Mouse (Mus musculus) midbrain, postnatal 0 days (tissue): ENCODE results near the gene Lin7a. TPM values are rescaled to one million over a fixed set of nuclear protein-coding genes. Genes with fewer than 3 reads are reported as not detected.

Source experiments
- ATAC-seq: fragments of 200-750 bp; cut with Nextera tagmentation; 2 replicates; pipeline ENCODE4 v1.8.0; 2017; ENCODE audit warnings: moderate number of reproducible peaks, mild to moderate bottlenecking, moderate TSS enrichment, moderate library complexity; ENCODE audit not compliant: low FRiP score
- DNase-seq: peaks from one replicate; pipeline ENCODE4 v3.0.0-alpha.2; 2015; ENCODE audit warnings: low spot score
- H3K27ac ChIP-seq: fragments of 300-500 bp; sonication (generic); 2 replicates; pipeline ENCODE4 v1.5.1; 2014; ENCODE audit warnings: low read depth, mild to moderate bottlenecking, low read length, mixed read lengths
- H3K27me3 ChIP-seq: fragments of 300-500 bp; sonication (generic); 2 replicates; pipeline ENCODE4 v1.6.1; 2014; ENCODE audit warnings: low read length, control low read depth, mixed read lengths; ENCODE audit not compliant: insufficient read depth
- H3K36me3 ChIP-seq: fragments of 300-500 bp; sonication (generic); 2 replicates; pipeline ENCODE4 v1.6.1; 2014; ENCODE audit warnings: low read length, control low read depth, mixed read lengths; ENCODE audit not compliant: insufficient read depth
- H3K4me1 ChIP-seq: fragments of 300-500 bp; sonication (generic); 2 replicates; pipeline ENCODE4 v1.6.1; 2014; ENCODE audit warnings: mild to moderate bottlenecking, control low read depth, antibody characterized with exemption, low read length, mixed read lengths; ENCODE audit not compliant: insufficient read depth
- H3K4me2 ChIP-seq: fragments of 300-500 bp; sonication (generic); 2 replicates; pipeline ENCODE4 v1.6.1; 2014; ENCODE audit warnings: low read depth, mild to moderate bottlenecking, low read length, mixed read lengths; ENCODE audit not compliant: poor library complexity, severe bottlenecking
- H3K4me3 ChIP-seq: fragments of 300-500 bp; sonication (generic); 2 replicates; pipeline ENCODE4 v1.5.1; 2014; ENCODE audit warnings: low read depth, mild to moderate bottlenecking, low read length, moderate library complexity
- H3K9ac ChIP-seq: fragments of 300-500 bp; sonication (generic); replicated peaks from 2 replicates; pipeline ENCODE4 v1.6.1; 2014; ENCODE audit warnings: mild to moderate bottlenecking, low read length, moderate library complexity, mixed read lengths; ENCODE audit not compliant: poor library complexity, severe bottlenecking
- H3K9me3 ChIP-seq: fragments of 300-500 bp; sonication (generic); 2 replicates; pipeline ENCODE4 v1.6.1; 2016; ENCODE audit warnings: low read length, control low read depth
- CTCF ChIP-seq: IDR thresholded peaks from 2 replicates; pipeline ENCODE4 v1.5.1; 2016; ENCODE audit warnings: antibody characterized with exemption, mild to moderate bottlenecking
- WGBS: fragments of 180-500 bp; shearing (Covaris S2); extraction: QIAGEN DNeasy Blood & Tissue Kit; methylation state at CpG from one replicate; pipeline ENCODE4 v1.1.7; 2014; 5-methylcytosine and 5-hydroxymethylcytosine counted together
- polyA plus RNA-seq: library from polyadenylated mRNA; unstranded; fragments of >200 nt; fragmentation: Nextera tagmentation; extraction: Ambion mirVana; gene quantifications from 2 replicates; pipeline ENCODE4 v1.2.1, GENCODE M21; 2015
- total RNA-seq: library from RNA; depleted of rRNA; stranded (reverse); fragments of >200 nt; gene quantifications from 2 replicates; pipeline ENCODE4 v1.2.3, GENCODE M21; 2014

The Lin7a gene
- total and polyA plus RNA-seq, 2 experiments from 2014 or later: 28.5 to 41.7 TPM

GRCm38 (mm10) chr10:107230081-107230850, 41.2 kb upstream of the Lin7a start:
- Histone ChIP-seq H3K4me1 (no peaks in the 10 kb centered on the region), H3K36me3 (no peaks in the 10 kb centered on the region), H3K4me2 (no peak overlapping the region), H3K27me3 (no peaks in the 10 kb centered on the region), H3K9ac (no peak overlapping the region), H3K27ac (no peak overlapping the region), H3K9me3 (no peaks in the 10 kb centered on the region), H3K4me3 (no peak overlapping the region)
- WGBS: 86% methylated on average over 8 of the region's 8 CpGs
- no peak for TF ChIP-seq CTCF
- DNase-seq (no peak), ATAC-seq (no peak)

DNA sequence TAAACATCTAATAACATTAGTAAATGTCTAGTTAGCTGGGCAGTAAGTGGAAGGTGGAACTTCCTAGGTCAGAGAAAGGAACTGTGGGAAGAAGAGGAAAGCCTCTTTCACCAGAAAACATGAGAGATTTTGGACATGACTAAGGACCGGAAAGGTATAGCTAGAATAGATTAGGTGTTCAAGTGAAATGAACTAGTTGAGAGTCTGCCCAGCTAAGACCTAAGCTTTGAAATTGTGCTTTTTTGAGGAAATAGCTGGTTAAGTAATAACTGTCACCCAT, 40.7 kb upstream of the Lin7a start:
- Histone ChIP-seq H3K4me2 (no peak overlapping the region), H3K4me1 (no peaks in the 10 kb centered on the region), H3K27ac (no peak overlapping the region), H3K4me3 (no peak overlapping the region), H3K27me3 (no peaks in the 10 kb centered on the region), H3K9ac (no peak overlapping the region), H3K36me3 (no peaks in the 10 kb centered on the region), H3K9me3 (no peaks in the 10 kb centered on the region)
- no peak for DNase-seq
- 97% methylated on average over 1 of the region's 1 CpGs for WGBS
- ATAC-seq: no peak
- TF ChIP-seq CTCF: no peak

DNA sequence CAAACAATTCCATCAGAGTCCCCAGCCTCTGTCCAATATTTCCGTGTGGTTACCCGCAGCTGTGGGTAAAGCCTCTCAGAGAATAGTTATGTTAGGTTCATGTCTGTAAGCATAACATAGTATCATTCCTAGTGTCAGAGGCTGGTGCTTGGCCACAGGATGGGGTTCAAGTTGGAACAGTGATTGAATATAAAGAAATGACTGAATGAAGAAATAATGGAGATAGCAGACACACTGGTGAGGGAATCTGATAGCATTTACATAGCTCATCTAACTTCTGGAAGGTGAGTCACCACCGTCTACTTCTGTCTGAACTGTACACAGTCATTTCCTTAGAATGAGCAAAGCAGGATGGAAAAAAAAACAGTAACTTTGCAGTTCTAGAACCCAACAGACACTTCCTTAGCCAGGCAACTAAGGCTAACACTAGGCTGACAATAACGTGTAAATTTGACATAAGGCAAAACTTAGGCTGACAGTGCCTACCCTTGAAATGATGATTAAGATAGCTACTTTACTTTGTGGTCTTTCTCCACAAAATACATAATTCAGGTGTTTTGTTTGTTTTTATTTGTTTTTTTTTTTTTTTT, 40.0 kb upstream of the Lin7a start:
- H3K9ac ChIP-seq: no peak overlapping the region
- H3K27me3 ChIP-seq: no peaks in the 10 kb centered on the region
- DNase-seq: no peak
- ATAC-seq: no peak
- H3K9me3 ChIP-seq: no peaks in the 10 kb centered on the region
- H3K4me1 ChIP-seq: no peaks in the 10 kb centered on the region
- TF ChIP-seq CTCF: no peak
- WGBS: 94% methylated on average over 4 of the region's 4 CpGs
- H3K4me2 ChIP-seq: no peak overlapping the region
- no peak overlapping the region for H3K4me3 ChIP-seq
- H3K27ac ChIP-seq: no peak overlapping the region
- H3K36me3 ChIP-seq: no peaks in the 10 kb centered on the region

GRCm38 (mm10) chr10:107232491-107233110, 38.9 kb upstream of the Lin7a start:
- no peak for TF ChIP-seq CTCF
- no peak for ATAC-seq
- Histone ChIP-seq H3K27me3 (no peaks in the 10 kb centered on the region), H3K4me3 (no peak overlapping the region), H3K9me3 (no peaks in the 10 kb centered on the region), H3K4me2 (no peak overlapping the region), H3K4me1 (no peaks in the 10 kb centered on the region), H3K27ac (no peak overlapping the region), H3K9ac (no peak overlapping the region), H3K36me3 (no peaks in the 10 kb centered on the region)
- DNase-seq: no peak
- 93% methylated on average over 2 of the region's 2 CpGs for WGBS

GRCm38 (mm10) chr10:107233221-107233620, 38.3 kb upstream of the Lin7a start:
- WGBS: 95% methylated on average over 2 of the region's 2 CpGs
- Histone ChIP-seq H3K4me3 (no peak overlapping the region), H3K36me3 (no peaks in the 10 kb centered on the region), H3K9me3 (no peaks in the 10 kb centered on the region), H3K4me1 (no peaks in the 10 kb centered on the region), H3K4me2 (no peak overlapping the region), H3K27me3 (no peaks in the 10 kb centered on the region), H3K9ac (no peak overlapping the region), H3K27ac (no peak overlapping the region)
- no peak for DNase-seq
- TF ChIP-seq CTCF: no peak
- ATAC-seq: no peak

DNA sequence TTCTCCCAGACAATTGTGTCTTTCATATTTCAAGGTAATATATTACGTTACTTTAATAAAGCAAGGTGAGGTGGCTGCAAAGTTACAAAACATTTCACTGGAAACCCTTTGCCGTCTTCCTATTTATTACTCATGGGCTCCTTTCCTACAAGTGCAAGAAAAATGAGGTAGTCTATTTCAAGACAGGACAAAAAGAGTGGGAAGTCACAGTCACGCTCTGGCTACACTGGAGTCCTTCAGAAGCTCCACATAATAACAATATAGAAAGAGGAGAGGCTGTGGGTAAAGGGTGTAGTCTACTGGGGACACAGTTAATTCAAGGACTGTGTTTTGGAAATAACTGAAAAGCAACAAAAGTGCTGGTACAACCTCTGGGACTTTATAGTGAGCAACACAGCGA, 37.7 kb upstream of the Lin7a start:
- 78% methylated on average over 4 of the region's 4 CpGs for WGBS
- TF ChIP-seq CTCF: no peak
- ATAC-seq: no peak

More for the DNA sequence above, 37.7 kb upstream of the Lin7a start:
- no peak overlapping the region for H3K4me2 ChIP-seq
- no peaks in the 10 kb centered on the region for H3K36me3 ChIP-seq
- H3K27me3 ChIP-seq: no peaks in the 10 kb centered on the region
- H3K9ac ChIP-seq: no peak overlapping the region
- H3K4me3 ChIP-seq: no peak overlapping the region
- DNase-seq: no peak
- no peaks in the 10 kb centered on the region for H3K9me3 ChIP-seq
- no peaks in the 10 kb centered on the region for H3K4me1 ChIP-seq
- no peak overlapping the region for H3K27ac ChIP-seq
